Mouse (Mus musculus): Measurements from ENCODE around the gene Kcna7.
"Not testable (repeated sequence)": the region's sequence is repeated elsewhere in the genome, so short reads cannot be mapped to it uniquely, and the experiment has no call there.

Gene Kcna7

GRCm38 (mm10) chr7:45405091-45406075 lies at the start of gene Kcna7:
Gene Kcna7 (plus strand): TSS chr7:45405653.
- DNase-seq (ENCODE audit: low read depth, low spot score) = no peak

- DNase-seq (ENCODE audit: low read depth, low spot score) = no peak
Observed at GRCm38 (mm10) chr7:45356087-45356486, 49.4 kb upstream of the Kcna7 start.

- not testable (repeated sequence) for DNase-seq (ENCODE audit: low read depth, low spot score)
Observed at GRCm38 (mm10) chr7:45359081-45359480, 46.4 kb upstream of the Kcna7 start.

- no peak for DNase-seq (ENCODE audit: low read depth, low spot score)
Observed at GRCm38 (mm10) chr7:45360404-45361125, 44.9 kb upstream of the Kcna7 start.

- DNase-seq (ENCODE audit: low read depth, low spot score) = peak; percentile 99
Observed at GRCm38 (mm10) chr7:45361243-45361804, 44.1 kb upstream of the Kcna7 start.

GRCm38 (mm10) chr7:45362801-45363200 lies 42.7 kb upstream of the Kcna7 start:
- no peak for DNase-seq (ENCODE audit: low read depth, low spot score)

- DNase-seq (ENCODE audit: low read depth, low spot score) = no peak
Observed at GRCm38 (mm10) chr7:45363983-45364382, 41.5 kb upstream of the Kcna7 start.

- no peak for DNase-seq (ENCODE audit: low read depth, low spot score)
Observed at GRCm38 (mm10) chr7:45365742-45366651, 39.5 kb upstream of the Kcna7 start.

- no peak for DNase-seq (ENCODE audit: low read depth, low spot score)
Observed at GRCm38 (mm10) chr7:45366652-45367019, 38.8 kb upstream of the Kcna7 start, which contains the start of gene Ppfia3. Gene Ppfia3 (minus strand): TSS chr7:45367019.

GRCm38 (mm10) chr7:45367020-45367880 lies 38.2 kb upstream of the Kcna7 start:
- DNase-seq (ENCODE audit: low read depth, low spot score) = peak; percentile 90

GRCm38 (mm10) chr7:45368178-45368577 lies 37.3 kb upstream of the Kcna7 start:
- no peak for DNase-seq (ENCODE audit: low read depth, low spot score)

GRCm38 (mm10) chr7:45369022-45369745 lies 36.3 kb upstream of the Kcna7 start:
- no peak for DNase-seq (ENCODE audit: low read depth, low spot score)

- no peak for DNase-seq (ENCODE audit: low read depth, low spot score)
Observed at GRCm38 (mm10) chr7:45369836-45370474, 35.5 kb upstream of the Kcna7 start.

GRCm38 (mm10) chr7:45370475-45371311 lies 34.8 kb upstream of the Kcna7 start, which contains the start of gene Lin7b:
Gene Lin7b (minus strand): TSS chr7:45370583.
- DNase-seq (ENCODE audit: low read depth, low spot score) = peak; percentile 86

GRCm38 (mm10) chr7:45372371-45372770 lies 33.1 kb upstream of the Kcna7 start:
- DNase-seq (ENCODE audit: low read depth, low spot score) = no peak

- DNase-seq (ENCODE audit: low read depth, low spot score) = no peak
Observed at GRCm38 (mm10) chr7:45374620-45375019, 30.8 kb upstream of the Kcna7 start.

GRCm38 (mm10) chr7:45376057-45376456 lies 29.4 kb upstream of the Kcna7 start:
- DNase-seq (ENCODE audit: low read depth, low spot score) = no peak

- DNase-seq (ENCODE audit: low read depth, low spot score) = no peak
Observed at GRCm38 (mm10) chr7:45386077-45386476, 19.4 kb upstream of the Kcna7 start.
